Mouse (Mus musculus) ES-E14 (cell line): ENCODE measurements around the gene Ncl. TPM values are rescaled to one million over a fixed set of nuclear protein-coding genes. Genes with fewer than 3 reads are reported as not detected.

Experiments
- DNase-seq: peaks from one replicate; pipeline ENCODE4 v3.0.0-alpha.2; 2013; ENCODE audit warnings: low read depth, low spot score
- H3K27ac ChIP-seq: 2 replicates; pipeline ENCODE4 v1.5.1; 2012; ENCODE audit warnings: low read depth, mild to moderate bottlenecking, low read length, moderate library complexity, mixed read lengths; ENCODE audit not compliant: poor library complexity, insufficient read depth, severe bottlenecking
- H3K36me3 ChIP-seq: 2 replicates; pipeline ENCODE4 v1.6.1; 2012; ENCODE audit warnings: mild to moderate bottlenecking, low read length, moderate library complexity, mixed read lengths; ENCODE audit not compliant: control insufficient read depth, poor library complexity, insufficient read depth, severe bottlenecking
- H3K4me1 ChIP-seq, 2 experiments: fragments of 150-350 bp in 1 of 2; sonication (generic) in 1 of 2; 2 replicates each; pipeline ENCODE4 v1.6.1; 2012; ENCODE audit warnings: low read length in 2 of 2, mild to moderate bottlenecking in 1 of 2, mixed read lengths in 1 of 2; ENCODE audit not compliant: control insufficient read depth in 2 of 2, insufficient read depth in 2 of 2, poor library complexity in 1 of 2
- H3K4me3 ChIP-seq, 2 experiments: fragments of 150-350 bp in 1 of 2; sonication (generic) in 1 of 2; 2 replicates each; pipeline ENCODE4 v1.5.1; 2012; ENCODE audit warnings: low read length in 2 of 2, low read depth in 1 of 2, mild to moderate bottlenecking in 1 of 2, mixed read lengths in 1 of 2; ENCODE audit not compliant: insufficient read depth in 1 of 2, poor library complexity in 1 of 2, severe bottlenecking in 1 of 2
- H3K9ac ChIP-seq: 2 replicates; pipeline ENCODE4 v1.6.1; 2012; ENCODE audit warnings: low read depth, mild to moderate bottlenecking, low read length, mixed read lengths; ENCODE audit not compliant: poor library complexity, insufficient read depth, severe bottlenecking
- H3K9me3 ChIP-seq: fragments of 150-350 bp; sonication (generic); 2 replicates; pipeline ENCODE4 v1.6.1; 2012; ENCODE audit warnings: low read depth, mild to moderate bottlenecking, low read length; ENCODE audit not compliant: control insufficient read depth, insufficient read depth
- CHD2 ChIP-seq: IDR thresholded peaks from 2 replicates; pipeline ENCODE4 v1.6.1; 2014; ENCODE audit warnings: mild to moderate bottlenecking, low read depth, low read length, inconsistent platforms
- HCFC1 ChIP-seq: IDR thresholded peaks from 2 replicates; pipeline ENCODE4 v1.6.1; 2012; ENCODE audit warnings: low read length, inconsistent platforms, borderline replicate concordance; ENCODE audit not compliant: insufficient read depth
- MAFK ChIP-seq: IDR thresholded peaks from 2 replicates; pipeline ENCODE4 v1.6.1; 2014; ENCODE audit warnings: mild to moderate bottlenecking, low read depth, low read length, inconsistent platforms; ENCODE audit not compliant: insufficient read depth
- ZC3H11A ChIP-seq: IDR thresholded peaks from 2 replicates; pipeline ENCODE4 v1.6.1; 2012; ENCODE audit warnings: low read depth, mild to moderate bottlenecking, inconsistent platforms, low read length, borderline replicate concordance
- ZNF384 ChIP-seq: IDR thresholded peaks from 2 replicates; pipeline ENCODE4 v1.6.1; 2012; ENCODE audit warnings: low read depth, low read length, inconsistent platforms
- in situ Hi-C, 2 experiments: fragments of 600-800 bp; cut with MboI; formaldehyde crosslinking; loops; one replicate each; pipeline ENCODE4 v1.15.1; 2025; ENCODE audit warnings: low sequenced_read_pairs in 2 of 2, inconsistent platforms in 1 of 2; ENCODE audit not compliant: unreplicated experiment in 2 of 2
- total RNA-seq: library from RNA; depleted of rRNA; stranded (reverse); fragments of 300-350 nt; gene quantifications from 2 replicates; pipeline ENCODE4 v1.2.3, GENCODE M21; 2012

Gene Ncl
- total RNA-seq, 1 experiment: 529 TPM

DNA sequence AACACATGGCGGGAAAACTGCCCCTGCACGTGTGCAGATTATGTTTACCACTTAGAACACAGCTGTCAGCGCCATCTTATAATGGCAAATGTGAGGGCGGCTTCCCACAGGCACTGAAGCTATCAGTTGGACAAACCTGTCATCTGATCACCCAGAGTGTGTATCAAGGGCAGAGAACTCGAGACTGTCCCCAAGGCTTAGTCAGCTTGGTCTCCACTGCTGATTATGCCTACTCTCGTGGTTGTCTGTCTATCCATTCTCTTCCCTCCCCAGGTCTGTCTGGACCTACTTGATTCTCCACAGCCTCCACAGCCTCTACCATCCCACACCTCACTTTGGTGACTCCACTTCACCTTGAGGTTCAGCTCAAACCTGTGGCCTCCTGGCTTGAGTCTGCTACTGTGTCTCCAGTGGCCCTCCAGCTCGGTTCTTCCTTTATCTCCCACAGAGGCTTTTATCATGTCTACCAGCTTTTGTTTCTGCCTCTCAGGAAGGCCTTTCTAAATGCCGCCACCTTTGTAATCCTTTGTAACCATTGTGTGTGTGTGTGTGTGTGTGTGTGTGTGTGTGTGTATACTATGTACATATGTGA is 38.3 kb downstream of the Ncl start:
- no peak for DNase-seq
- in situ Hi-C loops: no loop called here
- no peaks in the 10 kb centered on the region for H3K9me3 ChIP-seq
- H3K36me3 ChIP-seq: no peaks in the 10 kb centered on the region
- no peak overlapping the region for H3K4me3 ChIP-seq
- no peak overlapping the region for H3K27ac ChIP-seq
- peaks cover 0 to 3% of the 10 kb centered on the region in 2 experiments; a peak in 1 of 4 replicates for H3K4me1 ChIP-seq
- TF ChIP-seq CHD2 (no peak), ZNF384 (no peak), ZC3H11A (no peak), HCFC1 (no peak), MAFK (no peak)
- no peak overlapping the region for H3K9ac ChIP-seq

DNA sequence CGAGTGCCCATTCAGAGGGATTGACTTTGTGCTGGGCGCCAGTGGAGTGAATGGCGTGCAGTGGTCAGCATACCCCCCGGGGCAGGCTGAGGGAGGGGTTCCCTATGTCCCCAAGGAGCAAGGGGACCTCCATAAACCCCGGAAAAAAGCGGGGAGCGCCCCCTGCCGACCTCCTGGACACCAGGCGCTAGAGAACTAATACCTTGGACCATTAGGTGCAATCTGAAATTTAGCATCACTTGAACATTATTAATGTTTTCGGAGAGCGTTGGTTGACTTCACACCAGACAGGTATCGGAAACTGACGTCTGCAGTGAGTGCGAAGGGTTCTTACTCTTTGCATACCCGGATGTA is 45.5 kb downstream of the Ncl start:
- Histone ChIP-seq H3K27ac (peak overlapping the region; percentile 66), H3K9me3 (no peaks in the 10 kb centered on the region), H3K36me3 (no peaks in the 10 kb centered on the region), H3K4me3 (peak overlapping the region in 1 of 2 experiments; percentile 26; a peak in 2 of 4 replicates), H3K9ac (peak overlapping the region; percentile 40; the same call in 1 of the 2 replicates), H3K4me1 (peaks cover 6 to 19% of the 10 kb centered on the region in 2 experiments; a peak in 3 of 4 replicates)
- TF ChIP-seq HCFC1: no peak
- TF ChIP-seq ZNF384: no peak
- no peak for TF ChIP-seq MAFK
- no peak for TF ChIP-seq CHD2
- TF ChIP-seq ZC3H11A: no peak
- DNase-seq: no peak
- in situ Hi-C loops: no loop called here

DNA sequence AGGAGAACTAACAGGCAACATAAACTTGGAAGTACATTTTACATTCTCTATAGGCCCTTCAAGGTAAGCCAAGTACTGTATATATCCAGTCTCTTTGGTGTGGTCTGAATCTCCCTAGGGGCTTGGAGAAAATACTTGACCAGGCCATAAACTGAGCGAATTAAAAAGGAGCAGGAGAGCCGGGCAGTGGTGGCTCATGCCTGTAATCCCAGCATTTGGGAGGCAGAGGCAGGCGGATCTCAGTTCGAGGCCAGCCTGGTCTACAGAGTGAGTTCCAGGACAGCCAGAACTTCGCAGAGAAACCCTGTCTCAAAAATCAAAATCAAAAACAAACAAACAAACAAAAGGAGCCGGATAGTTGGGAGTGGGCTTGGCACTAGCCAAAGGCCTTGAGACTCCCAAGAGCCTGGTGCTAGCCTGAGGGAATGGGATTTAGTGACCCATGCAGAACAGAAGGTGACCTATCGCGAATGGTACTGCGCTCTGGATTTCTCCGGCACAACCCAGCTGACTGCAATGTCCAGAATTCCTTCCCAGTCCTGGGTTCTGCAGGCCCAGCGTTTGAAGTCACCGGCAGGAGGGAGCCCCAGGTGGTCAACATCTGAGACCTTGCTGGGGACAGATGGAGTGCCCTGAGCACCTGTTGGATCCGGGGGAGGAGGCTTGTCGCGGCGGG is 46.0 kb downstream of the Ncl start:
- DNase-seq: no peak
- no peak for TF ChIP-seq MAFK
- TF ChIP-seq HCFC1: no peak
- TF ChIP-seq ZNF384: no peak
- no peak for TF ChIP-seq CHD2
- TF ChIP-seq ZC3H11A: no peak
- Histone ChIP-seq H3K4me1 (peaks cover 6 to 19% of the 10 kb centered on the region in 2 experiments; a peak in 3 of 4 replicates), H3K27ac (peak overlapping the region; percentile 66), H3K9me3 (no peaks in the 10 kb centered on the region), H3K9ac (peak overlapping the region; percentile 40; the same call in 1 of the 2 replicates), H3K4me3 (peak overlapping the region in 1 of 2 experiments; percentile 26; a peak in 2 of 4 replicates), H3K36me3 (no peaks in the 10 kb centered on the region)
- in situ Hi-C loops: no loop called here

DNA sequence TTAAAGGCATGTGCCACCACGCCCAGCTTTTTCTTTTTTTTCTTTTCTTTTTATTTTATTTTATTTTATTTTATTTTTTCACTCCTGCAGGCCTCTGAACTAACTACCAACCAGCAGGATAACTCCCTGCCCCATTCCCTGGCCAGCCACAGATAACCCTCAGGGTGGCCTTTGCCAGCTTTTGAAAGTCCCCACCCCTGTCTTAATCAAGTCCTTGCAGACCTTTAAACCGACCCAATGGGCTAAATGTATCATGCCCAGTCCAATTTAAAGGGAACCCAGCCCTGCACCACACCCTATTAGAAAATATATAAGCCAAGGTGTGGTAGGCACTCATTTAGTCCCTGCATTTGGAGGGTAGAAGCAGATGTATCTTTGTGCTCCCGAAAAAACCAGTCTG is 46.9 kb downstream of the Ncl start:
- Histone ChIP-seq H3K9me3 (no peaks in the 10 kb centered on the region), H3K4me1 (peaks cover 6 to 21% of the 10 kb centered on the region in 2 experiments; a peak in 3 of 4 replicates), H3K4me3 (no peak overlapping the region), H3K36me3 (peaks cover 4% of the 10 kb centered on the region; the same call in 1 of the 2 replicates), H3K9ac (peak overlapping the region; percentile 47; the same call in 1 of the 2 replicates), H3K27ac (peak overlapping the region; percentile 90)
- in situ Hi-C loops: no loop called here
- DNase-seq: no peak
- no peak for TF ChIP-seq ZNF384
- no peak for TF ChIP-seq MAFK
- TF ChIP-seq ZC3H11A: no peak
- TF ChIP-seq HCFC1: no peak
- TF ChIP-seq CHD2: no peak
